Mouse (Mus musculus) testis, postnatal 14 days (tissue): ENCODE measurements around the gene Klk12.
A peak's percentile ranks its signal among the peaks of the same experiment; 100 is the strongest.

ENCODE experiments used
- DNase-seq: peaks from one replicate; pipeline ENCODE4 v3.0.0; 2021; ENCODE audit warnings: low spot score

The Klk12 gene

GRCm38 (mm10) chr7:43768597-43768996 lies at the start of gene Klk12:
TSS of gene Klk12 (plus strand) at chr7:43768897.
- DNase-seq, result no peak

- no peak for DNase-seq
Measured at GRCm38 (mm10) chr7:43747788-43748187, 20.9 kb upstream of the Klk12 start.

- DNase-seq, result no peak
Measured at GRCm38 (mm10) chr7:43752806-43753205, 15.9 kb upstream of the Klk12 start.

- no peak for DNase-seq
Measured at GRCm38 (mm10) chr7:43766484-43766883, 2.2 kb upstream of the Klk12 start.

GRCm38 (mm10) chr7:43769636-43770035 lies 939 bp downstream of the Klk12 start:
- no peak for DNase-seq

- DNase-seq, result no peak
Measured at GRCm38 (mm10) chr7:43770701-43771100, 2.0 kb downstream of the Klk12 start.

DNA sequence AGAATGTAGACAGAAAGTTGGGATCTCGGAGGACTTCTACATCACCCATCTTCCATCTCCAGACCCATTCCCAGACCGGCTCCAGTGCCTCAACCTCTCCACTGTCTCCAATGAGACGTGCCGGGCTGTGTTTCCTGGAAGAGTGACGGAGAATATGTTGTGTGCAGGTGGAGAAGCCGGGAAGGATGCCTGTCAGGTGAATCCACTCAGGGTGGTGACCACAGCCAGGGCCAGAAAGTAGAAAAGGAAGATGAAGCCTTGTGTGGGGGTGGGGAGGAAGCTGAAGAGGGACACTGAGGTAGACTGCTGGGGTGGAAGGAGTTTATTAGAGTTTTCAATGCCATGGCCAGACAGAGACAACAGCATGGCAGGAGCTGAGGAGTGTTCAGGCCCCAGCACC lies 3.2 kb downstream of the Klk12 start:
- no peak for DNase-seq

DNA sequence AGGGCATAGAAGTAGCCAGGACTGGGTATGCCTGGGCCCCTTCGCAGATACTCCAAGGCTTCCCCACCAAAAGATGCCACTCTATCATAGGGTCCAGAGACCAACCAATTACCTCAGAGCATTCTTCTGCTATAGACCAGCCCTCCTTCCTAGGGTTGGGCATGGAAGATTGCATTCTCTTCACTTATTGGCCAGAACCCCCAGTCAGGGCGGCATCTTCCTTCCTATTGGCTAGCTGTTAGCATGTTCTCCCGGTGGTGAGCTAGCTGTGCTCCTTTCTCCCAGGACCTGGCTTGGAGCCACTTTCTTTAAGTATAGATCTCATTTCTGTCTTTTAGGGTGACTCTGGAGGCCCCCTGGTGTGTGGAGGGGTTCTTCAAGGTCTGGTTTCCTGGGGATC lies 4.2 kb downstream of the Klk12 start:
- DNase-seq, result no peak

GRCm38 (mm10) chr7:43774364-43774763 lies 5.7 kb downstream of the Klk12 start, which contains the start of gene Klk11:
TSS of gene Klk11 (plus strand) at chr7:43774604.
- no peak for DNase-seq

DNA sequence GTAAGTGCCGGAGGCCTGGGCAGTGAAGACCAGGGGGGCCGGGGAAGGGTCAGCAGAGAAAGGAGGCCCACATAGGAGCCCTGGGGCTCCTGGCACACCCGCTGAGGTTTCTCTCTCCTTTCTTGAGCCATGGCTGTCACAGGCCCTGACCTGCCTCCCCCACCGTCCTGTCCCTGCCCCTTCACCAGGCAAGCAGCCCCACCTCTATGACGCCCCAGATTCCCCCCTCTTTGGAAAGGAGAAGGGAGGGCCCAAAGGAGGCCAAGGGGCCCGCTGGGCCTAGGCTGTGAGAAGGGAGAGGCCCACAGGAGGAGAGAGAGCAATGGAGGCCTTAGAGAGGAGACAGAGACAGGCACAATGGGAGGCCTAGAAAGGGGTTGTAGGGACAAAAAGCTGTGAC lies 6.1 kb downstream of the Klk12 start:
- DNase-seq, result no peak

DNA sequence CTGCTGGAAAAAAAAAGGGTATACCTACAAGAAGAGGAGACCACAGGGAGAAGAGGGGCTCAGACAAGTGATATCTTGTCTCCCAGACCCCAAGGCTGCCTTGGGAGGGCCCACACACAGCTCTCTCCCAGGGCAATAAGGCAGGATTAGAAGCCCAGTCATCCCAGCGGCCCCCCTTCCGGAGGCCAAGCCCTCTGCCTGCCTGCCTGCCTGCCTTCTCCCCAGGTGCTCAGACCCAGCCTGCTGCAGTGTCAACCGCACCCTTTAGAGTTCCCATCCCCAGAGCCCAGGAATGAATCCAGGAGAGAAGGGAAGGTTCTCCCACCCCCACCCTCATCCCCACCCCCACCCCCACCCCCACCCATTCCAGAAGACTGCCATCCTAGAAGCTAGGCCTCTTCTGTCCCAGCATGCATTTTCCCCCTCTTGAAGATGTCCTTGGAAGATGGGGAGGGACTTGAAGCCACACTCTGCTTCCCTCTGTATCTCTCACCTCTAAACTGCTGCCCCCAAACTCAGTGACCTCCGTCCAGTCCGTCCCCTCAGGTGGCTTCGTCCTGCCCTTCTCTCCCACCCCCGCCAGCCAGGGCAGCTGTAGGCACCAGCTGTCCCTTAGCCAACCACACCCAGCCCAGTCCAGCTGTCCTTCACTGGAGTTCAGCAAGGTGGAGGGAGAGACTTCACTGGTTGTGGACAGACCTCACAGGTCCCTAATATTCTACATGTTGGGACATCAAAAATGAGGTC lies 6.8 kb downstream of the Klk12 start:
- no peak for DNase-seq

GRCm38 (mm10) chr7:43776506-43776905 lies 7.8 kb downstream of the Klk12 start:
- no peak for DNase-seq

DNA sequence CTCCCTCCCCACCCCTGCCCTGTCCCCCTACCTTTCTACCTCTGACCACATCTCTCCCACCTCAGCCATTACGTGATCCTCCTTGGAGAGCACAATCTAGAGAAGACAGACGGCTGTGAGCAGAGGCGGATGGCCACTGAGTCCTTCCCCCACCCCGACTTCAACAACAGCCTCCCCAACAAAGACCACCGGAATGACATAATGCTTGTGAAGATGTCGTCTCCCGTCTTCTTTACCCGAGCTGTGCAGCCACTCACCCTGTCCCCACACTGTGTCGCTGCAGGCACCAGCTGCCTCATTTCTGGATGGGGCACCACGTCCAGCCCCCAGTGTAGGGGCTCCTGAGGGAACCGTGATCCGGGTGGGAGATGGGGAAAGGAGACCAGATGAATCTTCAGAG lies 8.7 kb downstream of the Klk12 start:
- DNase-seq, result no peak

DNA sequence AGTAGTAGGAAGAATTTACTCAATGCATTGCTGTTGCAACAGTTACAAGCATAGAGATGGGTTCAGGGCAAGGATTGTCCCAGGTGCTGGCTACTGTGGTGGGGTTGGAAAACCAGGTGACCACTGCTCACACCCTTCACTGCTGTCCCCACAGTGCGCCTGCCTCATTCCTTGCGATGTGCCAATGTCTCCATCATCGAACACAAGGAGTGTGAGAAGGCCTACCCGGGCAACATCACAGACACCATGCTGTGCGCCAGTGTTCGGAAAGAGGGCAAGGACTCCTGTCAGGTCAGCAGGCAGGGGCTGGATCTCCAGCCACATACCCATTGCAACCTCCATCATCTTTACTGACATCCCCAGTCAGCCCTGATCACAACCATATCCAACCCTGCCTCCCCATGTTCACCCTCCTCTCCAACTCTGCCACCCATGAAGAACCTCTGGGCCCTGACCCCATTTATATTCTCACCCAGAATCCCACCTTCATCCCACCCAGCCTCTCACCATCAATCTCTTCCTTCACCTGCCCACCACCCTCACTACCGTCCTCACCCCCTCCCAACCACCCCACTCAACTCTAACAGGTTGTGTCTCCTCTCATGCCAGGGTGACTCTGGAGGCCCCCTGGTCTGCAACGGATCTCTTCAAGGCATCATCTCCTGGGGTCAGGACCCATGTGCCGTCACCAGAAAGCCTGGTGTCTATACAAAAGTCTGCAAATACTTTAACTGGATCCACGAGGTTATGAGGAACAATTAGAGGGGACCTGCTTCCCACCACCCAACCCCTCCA lies 9.7 kb downstream of the Klk12 start:
- no peak for DNase-seq

- DNase-seq, result no peak
Measured at GRCm38 (mm10) chr7:43780241-43780640, 11.5 kb downstream of the Klk12 start.

DNA sequence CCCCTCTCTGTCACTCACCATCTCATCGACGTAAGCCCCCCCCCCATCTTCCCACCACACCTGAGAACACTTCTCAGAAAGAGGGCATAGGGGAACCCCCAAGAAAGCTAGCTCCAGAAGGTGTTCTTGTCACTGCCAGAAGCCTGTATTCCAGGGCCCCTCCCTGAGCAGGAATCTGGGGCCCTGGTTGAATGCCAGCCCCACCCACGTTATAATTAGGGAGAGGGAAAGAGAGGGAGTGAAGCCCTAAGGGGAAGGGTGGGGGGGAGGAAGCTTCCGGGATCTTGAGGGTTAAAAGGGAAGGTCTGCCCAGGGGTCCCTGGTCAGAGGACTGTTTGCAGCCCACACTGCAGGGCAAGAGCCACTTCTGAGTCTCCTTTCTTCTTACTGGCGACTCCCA lies 12.0 kb downstream of the Klk12 start, which contains the start of gene Klk10:
Klk10 (plus strand) TSS at position 290 of the 400 bp plus-strand sequence.
- DNase-seq, result no peak

DNA sequence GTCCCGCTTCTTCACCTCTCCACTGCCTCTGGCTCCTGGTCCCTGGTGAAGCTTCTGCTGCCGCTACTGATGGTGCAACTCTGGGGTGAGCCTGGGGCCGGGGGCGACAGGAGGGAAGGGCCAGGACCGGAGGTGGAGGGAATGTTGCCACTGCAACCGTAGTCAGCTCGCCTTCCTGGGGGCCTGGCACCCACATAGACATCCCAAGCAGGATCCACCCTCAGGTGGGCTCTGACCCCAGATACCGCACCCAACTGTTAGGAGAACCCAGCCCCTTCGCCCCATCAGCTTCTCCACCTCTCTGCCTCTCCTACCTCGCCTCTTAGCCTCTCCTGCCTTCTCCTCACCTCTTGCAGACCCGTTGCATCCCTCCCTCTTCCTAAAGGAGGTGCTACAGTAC lies 12.8 kb downstream of the Klk12 start:
- DNase-seq, result no peak

DNA sequence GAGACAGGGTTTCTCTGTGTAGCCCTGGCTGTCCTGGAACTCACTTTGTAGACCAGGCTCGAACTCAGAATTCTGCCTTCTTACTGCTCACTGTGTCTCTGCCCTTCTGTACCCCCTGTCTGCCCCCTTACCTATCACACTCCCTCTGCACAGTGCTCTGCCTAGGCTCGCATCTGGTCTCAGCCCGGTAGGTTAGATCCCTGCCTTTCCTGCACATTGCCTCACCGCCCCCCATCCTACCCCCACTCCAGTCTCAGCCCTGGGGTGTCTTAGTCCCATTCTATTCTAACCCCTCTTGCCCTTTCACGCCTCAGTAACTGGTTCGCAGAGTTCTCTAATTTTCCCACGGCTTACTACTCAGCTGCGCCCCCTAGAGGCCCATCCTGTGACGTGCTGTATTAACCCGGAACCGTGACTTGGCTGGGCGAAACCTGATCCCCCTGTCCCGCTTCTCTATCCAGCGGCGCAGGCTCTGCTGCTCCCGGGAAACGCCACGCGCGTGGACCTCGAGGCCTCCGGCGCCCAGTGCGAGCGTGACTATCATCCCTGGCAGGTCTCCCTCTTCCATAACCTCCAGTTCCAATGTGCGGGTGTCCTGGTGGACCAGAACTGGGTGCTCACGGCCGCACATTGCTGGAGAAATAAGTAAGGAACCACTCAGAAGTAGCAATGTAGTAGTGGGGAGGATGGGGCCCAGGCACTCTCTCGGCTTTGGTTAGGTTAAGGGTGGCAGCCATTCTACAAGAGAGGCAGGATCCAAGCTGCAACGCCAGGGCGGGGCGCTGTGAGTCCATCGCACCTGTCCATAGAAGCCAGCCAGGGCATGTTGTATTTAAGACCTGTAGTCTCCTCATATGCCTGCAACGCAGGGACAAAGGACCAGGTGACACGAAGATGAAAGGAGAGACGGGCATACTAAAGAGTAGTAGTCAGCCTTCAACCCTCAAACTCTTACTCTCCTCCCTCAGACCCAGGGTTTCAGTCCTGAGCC lies 13.9 kb downstream of the Klk12 start:
- DNase-seq, result peak; percentile 73

DNA sequence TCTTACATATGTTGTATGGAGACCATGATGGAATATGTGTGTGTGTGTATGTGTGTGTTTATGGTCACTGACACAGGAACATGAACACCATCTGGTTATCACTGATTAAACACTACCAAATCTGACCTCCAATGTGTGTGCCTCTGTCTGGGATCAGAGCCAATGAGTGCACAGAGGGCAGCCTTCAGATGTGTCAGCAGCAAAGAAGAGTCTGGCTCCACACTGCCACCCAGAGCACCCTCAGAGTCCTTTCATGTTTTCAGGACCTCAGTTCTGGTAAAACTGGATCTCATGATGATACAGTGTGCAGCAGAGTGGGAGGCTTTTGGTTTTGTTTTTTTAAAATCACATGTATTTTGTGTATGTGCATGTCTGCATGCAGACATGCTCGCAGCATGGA lies 16.6 kb downstream of the Klk12 start:
- DNase-seq, result no peak

GRCm38 (mm10) chr7:43788096-43788495 lies 19.4 kb downstream of the Klk12 start:
- DNase-seq, result no peak

DNA sequence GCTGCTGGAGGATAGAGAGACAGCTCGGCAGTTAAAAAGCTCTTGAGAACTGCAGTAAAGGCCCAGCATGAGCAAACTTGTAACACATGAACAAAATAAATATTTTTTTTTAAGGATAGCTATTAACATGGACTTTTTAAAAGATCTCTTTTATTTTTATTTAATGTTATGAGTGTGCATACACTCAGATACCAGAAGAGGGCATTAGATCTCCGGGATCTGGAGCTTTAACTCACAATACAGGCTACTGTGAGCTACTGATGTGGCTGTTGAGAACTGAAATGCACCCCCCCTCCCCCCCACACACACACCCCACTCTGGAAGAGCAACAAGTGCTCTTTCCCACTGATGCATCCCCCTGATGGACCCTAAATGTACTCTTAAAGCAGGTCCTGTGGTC lies 20.6 kb downstream of the Klk12 start:
- DNase-seq, result no peak

GRCm38 (mm10) chr7:43791591-43791990 lies 22.9 kb downstream of the Klk12 start, which contains the start of gene Klk9:
TSS of gene Klk9 (plus strand) at chr7:43791891.
- no peak for DNase-seq
